Mouse (Mus musculus): ENCODE measurements around the gene Spic. TPM values are rescaled to one million over a fixed set of nuclear protein-coding genes. Genes with fewer than 3 reads are reported as not detected.

Gene Spic
- polyA plus RNA-seq, 1 experiment, result not detected

DNA sequence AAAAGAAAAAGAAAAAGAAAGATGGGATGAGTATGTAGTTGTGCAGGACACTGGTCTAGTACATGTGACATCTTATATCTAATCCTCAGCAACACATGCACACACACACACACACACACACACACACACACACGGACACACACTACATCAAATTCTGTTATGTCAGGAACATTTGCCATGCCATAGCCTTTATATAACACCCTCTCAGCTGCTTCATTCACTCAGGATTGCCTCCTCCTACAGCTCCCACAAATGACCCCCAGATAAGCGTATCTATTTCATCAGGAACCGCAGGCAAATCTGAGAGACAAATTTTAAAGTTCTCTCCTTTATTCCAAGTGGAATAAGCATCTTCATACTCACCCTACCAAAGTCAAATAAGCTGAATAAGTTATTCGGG is 25.9 kb downstream of the Spic start:
- Histone ChIP-seq H3K36me3 (ENCODE audit: control insufficient read depth, insufficient read depth, low read length) (no peaks in the 10 kb centered on the region), H3K27ac (ENCODE audit: insufficient read depth, low read depth, low read length) (no peak overlapping the region), H3K4me3 (ENCODE audit: low read depth, low read length) (no peak overlapping the region), H3K27me3 (ENCODE audit: control insufficient read depth, insufficient read depth, low read length) (no peaks in the 10 kb centered on the region), H3K4me1 (ENCODE audit: control insufficient read depth, insufficient read depth, insufficient read length, low read length) (no peaks in the 10 kb centered on the region)
- WGBS, result 83% methylated on average over 4 of the region's 4 CpGs
- TF ChIP-seq POLR2A (IDR thresholded peaks at IDR 0.05; ENCODE audit: low read depth, low read length) (no peak), CTCF (IDR thresholded peaks at IDR 0.05; ENCODE audit: extremely low read depth, insufficient read length, insufficient replicate concordance, low read depth, low read length) (no peak)

GRCm38 (mm10) chr10:88645448-88645847 is 39.4 kb downstream of the Spic start:
- Histone ChIP-seq H3K4me1 (ENCODE audit: control insufficient read depth, insufficient read depth, insufficient read length, low read length) (no peaks in the 10 kb centered on the region), H3K36me3 (ENCODE audit: control insufficient read depth, insufficient read depth, low read length) (no peaks in the 10 kb centered on the region), H3K27ac (ENCODE audit: insufficient read depth, low read depth, low read length) (no peak overlapping the region), H3K27me3 (ENCODE audit: control insufficient read depth, insufficient read depth, low read length) (no peaks in the 10 kb centered on the region), H3K4me3 (ENCODE audit: low read depth, low read length) (no peak overlapping the region)
- 48% methylated on average over 5 of the region's 5 CpGs for WGBS
- TF ChIP-seq POLR2A (IDR thresholded peaks at IDR 0.05; ENCODE audit: low read depth, low read length) (no peak), CTCF (IDR thresholded peaks at IDR 0.05; ENCODE audit: extremely low read depth, insufficient read length, insufficient replicate concordance, low read depth, low read length) (no peak)

DNA sequence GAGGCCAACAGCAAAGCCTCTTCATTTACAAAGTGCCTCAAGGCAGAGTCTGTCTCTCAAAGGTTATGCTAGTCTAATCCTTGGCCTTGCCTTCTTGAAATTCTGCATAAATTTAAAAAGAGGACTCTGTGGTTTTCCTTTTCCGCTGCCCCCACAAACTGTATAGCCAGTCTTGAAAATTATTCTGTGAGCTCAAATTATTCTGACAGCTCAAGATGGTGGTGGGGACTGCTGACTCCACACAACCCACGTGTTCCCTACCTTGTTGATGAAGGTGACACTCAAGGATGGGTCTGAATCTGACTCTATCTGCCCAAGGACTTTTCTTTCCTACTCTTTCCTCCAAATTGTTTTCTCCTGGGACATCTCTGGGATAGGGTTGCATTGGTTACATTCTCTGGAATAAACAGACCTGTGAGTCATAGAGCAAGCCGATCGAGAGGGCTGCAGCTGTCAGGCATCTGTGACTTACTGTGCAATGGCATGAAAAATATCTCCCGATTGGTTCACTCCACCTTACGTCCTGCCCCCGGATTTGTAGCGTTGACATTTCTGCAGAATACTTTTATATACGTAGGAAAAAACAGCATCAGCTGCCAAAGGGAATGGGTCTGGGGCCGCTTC is 53.4 kb downstream of the Spic start:
- Histone ChIP-seq H3K36me3 (ENCODE audit: control insufficient read depth, insufficient read depth, low read length) (no peaks in the 10 kb centered on the region), H3K27me3 (ENCODE audit: control insufficient read depth, insufficient read depth, low read length) (no peaks in the 10 kb centered on the region), H3K4me1 (ENCODE audit: control insufficient read depth, insufficient read depth, insufficient read length, low read length) (no peaks in the 10 kb centered on the region), H3K4me3 (ENCODE audit: low read depth, low read length) (no peak overlapping the region), H3K27ac (ENCODE audit: insufficient read depth, low read depth, low read length) (no peak overlapping the region)
- TF ChIP-seq POLR2A (IDR thresholded peaks at IDR 0.05; ENCODE audit: low read depth, low read length), result no peak
- no peak for TF ChIP-seq CTCF (IDR thresholded peaks at IDR 0.05; ENCODE audit: extremely low read depth, insufficient read length, insufficient replicate concordance, low read depth, low read length)
- WGBS, result 70% methylated on average over 10 of the region's 10 CpGs

DNA sequence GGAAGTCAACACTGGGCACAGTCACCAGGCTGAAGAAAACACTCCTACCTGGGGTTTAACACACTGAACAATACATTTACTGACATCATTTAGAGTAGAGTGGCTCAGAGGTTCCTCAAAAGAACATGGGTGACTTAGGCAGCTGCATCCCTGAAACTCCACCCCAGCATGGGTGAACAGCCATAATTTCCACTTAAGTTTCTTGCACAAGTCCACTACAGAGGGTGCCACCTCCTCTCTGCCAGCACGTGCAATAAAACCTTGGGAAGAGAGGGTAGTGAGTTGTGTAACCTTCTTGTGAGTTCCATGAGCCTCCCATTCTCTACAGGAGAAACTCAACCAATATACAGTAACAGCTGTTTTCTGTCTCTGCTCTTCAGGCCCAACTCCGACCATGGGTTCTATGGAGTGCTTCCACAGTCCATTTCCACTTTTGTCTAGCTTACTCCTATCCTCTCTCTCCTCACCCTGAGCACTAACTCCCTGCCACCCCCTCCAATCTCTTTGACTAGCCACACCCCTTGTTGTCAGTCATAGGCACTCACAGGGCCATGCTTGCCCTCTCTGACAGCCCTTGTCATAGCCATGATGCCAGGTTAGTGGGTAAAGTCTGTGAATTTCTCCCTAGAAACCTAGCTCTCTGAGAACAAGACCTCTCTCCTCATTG is 54.0 kb downstream of the Spic start:
- Histone ChIP-seq H3K4me3 (ENCODE audit: low read depth, low read length) (no peak overlapping the region), H3K4me1 (ENCODE audit: control insufficient read depth, insufficient read depth, insufficient read length, low read length) (no peaks in the 10 kb centered on the region), H3K27ac (ENCODE audit: insufficient read depth, low read depth, low read length) (no peak overlapping the region), H3K36me3 (ENCODE audit: control insufficient read depth, insufficient read depth, low read length) (no peaks in the 10 kb centered on the region), H3K27me3 (ENCODE audit: control insufficient read depth, insufficient read depth, low read length) (no peaks in the 10 kb centered on the region)
- TF ChIP-seq POLR2A (IDR thresholded peaks at IDR 0.05; ENCODE audit: low read depth, low read length) (no peak), CTCF (IDR thresholded peaks at IDR 0.05; ENCODE audit: extremely low read depth, insufficient read length, insufficient replicate concordance, low read depth, low read length) (no peak)
- 64% methylated on average over 2 of the region's 2 CpGs for WGBS

DNA sequence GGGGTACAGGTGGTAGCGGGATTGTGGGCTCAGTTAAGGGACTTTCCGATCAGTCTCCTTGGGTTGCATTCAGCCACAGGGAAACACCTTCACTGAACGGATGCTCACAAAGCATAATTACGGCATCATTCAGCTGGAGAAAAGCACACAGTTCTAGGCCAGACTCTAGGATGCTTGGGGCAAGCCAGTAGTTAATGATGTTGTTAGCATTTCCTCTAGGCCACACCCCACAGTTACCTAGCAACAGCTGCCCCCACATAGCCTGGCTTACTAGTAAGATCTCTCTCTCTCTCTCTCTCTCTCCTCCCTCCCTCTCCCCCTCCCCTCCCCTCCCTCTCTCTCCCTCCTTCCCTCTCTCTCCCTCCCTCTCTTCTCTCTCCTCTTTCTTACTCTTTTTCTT is 57.8 kb downstream of the Spic start:
- H3K27me3 ChIP-seq (ENCODE audit: control insufficient read depth, insufficient read depth, low read length), result no peaks in the 10 kb centered on the region
- WGBS, result 79% methylated on average over 4 of the region's 4 CpGs
- no peak overlapping the region for H3K4me3 ChIP-seq (ENCODE audit: low read depth, low read length)
- H3K36me3 ChIP-seq (ENCODE audit: control insufficient read depth, insufficient read depth, low read length), result no peaks in the 10 kb centered on the region
- no peak overlapping the region for H3K27ac ChIP-seq (ENCODE audit: insufficient read depth, low read depth, low read length)
- no peak for TF ChIP-seq POLR2A (IDR thresholded peaks at IDR 0.05; ENCODE audit: low read depth, low read length)
- no peak for TF ChIP-seq CTCF (IDR thresholded peaks at IDR 0.05; ENCODE audit: extremely low read depth, insufficient read length, insufficient replicate concordance, low read depth, low read length)
- no peaks in the 10 kb centered on the region for H3K4me1 ChIP-seq (ENCODE audit: control insufficient read depth, insufficient read depth, insufficient read length, low read length)

DNA sequence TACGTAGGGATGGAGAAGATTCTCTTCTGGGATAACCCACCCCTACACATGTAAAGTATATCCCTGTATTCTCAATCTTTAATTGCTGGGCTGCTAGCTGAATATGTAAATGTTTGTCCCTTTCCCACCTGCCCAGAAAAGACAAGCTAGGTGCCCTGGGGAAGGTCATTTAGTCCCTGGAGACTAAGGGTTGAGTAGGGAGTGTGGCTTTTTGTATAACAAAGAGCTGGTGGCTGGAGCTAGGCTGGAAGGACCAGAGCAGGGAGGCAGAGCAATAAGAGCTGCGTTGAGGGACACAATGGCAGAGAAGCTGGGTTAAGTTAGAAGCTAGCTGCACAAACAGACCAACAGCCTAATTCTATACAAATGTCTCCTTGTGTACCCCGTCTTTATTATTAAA is 58.6 kb downstream of the Spic start:
- no peak for TF ChIP-seq CTCF (IDR thresholded peaks at IDR 0.05; ENCODE audit: extremely low read depth, insufficient read length, insufficient replicate concordance, low read depth, low read length)
- TF ChIP-seq POLR2A (IDR thresholded peaks at IDR 0.05; ENCODE audit: low read depth, low read length), result no peak
- Histone ChIP-seq H3K36me3 (ENCODE audit: control insufficient read depth, insufficient read depth, low read length) (no peaks in the 10 kb centered on the region), H3K27me3 (ENCODE audit: control insufficient read depth, insufficient read depth, low read length) (no peaks in the 10 kb centered on the region), H3K27ac (ENCODE audit: insufficient read depth, low read depth, low read length) (no peak overlapping the region), H3K4me1 (ENCODE audit: control insufficient read depth, insufficient read depth, insufficient read length, low read length) (no peaks in the 10 kb centered on the region), H3K4me3 (ENCODE audit: low read depth, low read length) (no peak overlapping the region)
- 83% methylated on average over 3 of the region's 3 CpGs for WGBS

Other genes starting within 250 kb of the Spic start
- gene Sycp3, start 225.4 kb downstream of the Spic start, polyA plus RNA-seq (2012; rRNA removed), result not detected in 2 replicates
- gene Chpt1, start 180.9 kb downstream of the Spic start, polyA plus RNA-seq (2012; rRNA removed), result 90.5 and 98.9 TPM in 2 replicates
- 0.17 TPM in 1 of 2 replicates, not detected in the other for gene Mybpc1, start 79.9 kb downstream of the Spic start, polyA plus RNA-seq (2012; rRNA removed)
- 7.0 and 9.5 TPM in 2 replicates for gene Arl1, start 45.8 kb upstream of the Spic start, polyA plus RNA-seq (2012; rRNA removed)
- 0.60 and 1.2 TPM in 2 replicates for gene Utp20, start 141.8 kb upstream of the Spic start, polyA plus RNA-seq (2012; rRNA removed)
- gene Slc5a8, start 201.0 kb upstream of the Spic start, polyA plus RNA-seq (2012; rRNA removed), result 0.04 and 13.7 TPM in 2 replicates

Measured in small intestine, adult 2 months (tissue).